Mouse (Mus musculus) erythroblast, adult 5-6 weeks (primary cell): ENCODE measurements around the gene Gm13043. TPM values are rescaled to one million over a fixed set of nuclear protein-coding genes. Genes with fewer than 3 reads are reported as not detected.
"Not testable (repeated sequence)": the region's sequence is repeated elsewhere in the genome, so short reads cannot be mapped to it uniquely, and the experiment has no call there.

ENCODE experiments used
- ATAC-seq: replicated peaks from 2 replicates; pipeline ENCODE4 v1.8.0; 2016; ENCODE audit warnings: moderate number of reproducible peaks, mild to moderate bottlenecking, moderate TSS enrichment, inconsistent platforms; ENCODE audit not compliant: poor library complexity, low FRiP score, severe bottlenecking
- total RNA-seq, 2 experiments: library from RNA; stranded (forward) in 1 of 2; stranded (reverse) in 1 of 2; fragments of 150-400 nt in 1 of 2; fragments of 200-764, 138-1000 nt in 1 of 2; gene quantifications; 2 replicates each; pipeline versions ENCODE4 v1.2.3 to v1.2.4; 2015 to 2017; ENCODE audit warnings: low replicate concordance in 2 of 2

The Gm13043 gene
- total RNA-seq (2015; ENCODE audit: low replicate concordance) = not detected in 2 replicates
- total RNA-seq (2017; ENCODE audit: low replicate concordance) = not detected in 2 replicates

DNA sequence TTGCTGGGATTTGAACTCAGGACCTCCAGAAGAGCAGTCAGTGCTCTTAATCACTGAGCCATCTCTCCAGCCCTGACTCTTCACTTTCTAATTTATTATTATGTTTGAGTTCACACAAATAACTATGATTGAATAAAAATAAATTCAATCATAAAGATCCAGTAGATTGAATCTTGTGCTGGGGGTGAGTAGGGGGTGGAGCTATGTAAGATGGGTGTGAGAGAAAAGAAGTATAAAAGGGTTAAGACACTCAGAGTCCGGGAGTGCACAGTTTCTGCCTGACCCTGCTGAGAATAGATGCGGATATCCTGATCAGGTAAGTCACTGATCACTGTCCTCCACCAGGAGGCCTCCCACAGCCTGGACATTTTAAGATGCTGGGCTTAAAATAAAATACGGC lies at the start of gene Gm13043:
Gm13043 (plus strand) TSS at position 301 of the 400 bp plus-strand sequence.
- no peak for ATAC-seq

DNA sequence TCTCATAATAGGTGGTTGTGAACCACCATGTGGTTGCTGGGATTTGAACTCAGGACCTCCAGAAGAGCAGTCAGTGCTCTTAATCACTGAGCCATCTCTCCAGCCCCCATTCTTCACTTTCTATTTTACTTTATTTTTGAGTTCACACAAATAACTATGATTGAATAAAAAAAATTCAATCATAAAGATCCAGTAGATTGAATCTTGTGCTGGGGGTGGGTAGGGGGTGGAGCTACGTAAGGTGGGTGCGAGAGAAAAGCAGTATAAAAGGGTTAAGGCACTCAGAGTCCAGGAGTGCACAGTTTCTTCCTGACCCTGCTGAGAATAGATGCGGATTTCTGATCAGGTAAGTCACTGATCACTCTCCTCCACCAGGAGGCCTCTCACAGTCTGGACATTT lies 24.5 kb downstream of the Gm13043 start, which contains the start of gene Gm13040:
Gm13040 (plus strand) TSS at position 301 of the 400 bp plus-strand sequence.
- not testable (repeated sequence) for ATAC-seq

DNA sequence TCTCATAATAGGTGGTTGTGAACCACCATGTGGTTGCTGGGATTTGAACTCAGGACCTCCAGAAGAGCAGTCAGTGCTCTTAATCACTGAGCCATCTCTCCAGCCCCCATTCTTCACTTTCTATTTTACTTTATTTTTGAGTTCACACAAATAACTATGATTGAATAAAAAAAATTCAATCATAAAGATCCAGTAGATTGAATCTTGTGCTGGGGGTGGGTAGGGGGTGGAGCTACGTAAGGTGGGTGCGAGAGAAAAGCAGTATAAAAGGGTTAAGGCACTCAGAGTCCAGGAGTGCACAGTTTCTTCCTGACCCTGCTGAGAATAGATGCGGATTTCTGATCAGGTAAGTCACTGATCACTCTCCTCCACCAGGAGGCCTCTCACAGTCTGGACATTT lies 40.3 kb downstream of the Gm13043 start, which contains the start of the genes BC080695 and Gm13057:
BC080695 (plus strand) TSS at position 301 of the 400 bp plus-strand sequence.
Gm13057 (plus strand) TSS at position 310 of the 400 bp plus-strand sequence.
- ATAC-seq = not testable (repeated sequence)

Other genes with a start within 250 kb of the Gm13043 start
- 0.84 TPM in 1 of 2 replicates, not detected in the other for gene Pdpn, start 211.8 kb upstream of the Gm13043 start, total RNA-seq (2015; ENCODE audit: low replicate concordance)
- gene Pdpn, start 211.8 kb upstream of the Gm13043 start, total RNA-seq (2017; ENCODE audit: low replicate concordance) = 0.42 TPM in 1 of 2 replicates, not detected in the other
- gene Lrrc38, start 161.6 kb upstream of the Gm13043 start, total RNA-seq (2015; ENCODE audit: low replicate concordance) = not detected in 2 replicates
- gene Lrrc38, start 161.6 kb upstream of the Gm13043 start, total RNA-seq (2017; ENCODE audit: low replicate concordance) = not detected in 2 replicates
- not detected in 2 replicates for gene Pramel1, start 116.9 kb upstream of the Gm13043 start, total RNA-seq (2015; ENCODE audit: low replicate concordance)
- gene Pramel1, start 116.9 kb upstream of the Gm13043 start, total RNA-seq (2017; ENCODE audit: low replicate concordance) = not detected in 2 replicates
- 2.5 and 4.4 TPM in 2 replicates for gene Pramef8, start 98.9 kb upstream of the Gm13043 start, total RNA-seq (2015; ENCODE audit: low replicate concordance)
- gene Pramef8, start 98.9 kb upstream of the Gm13043 start, total RNA-seq (2017; ENCODE audit: low replicate concordance) = 4.3 and 4.9 TPM in 2 replicates
- gene Oog4, start 61.0 kb upstream of the Gm13043 start, total RNA-seq (2015; ENCODE audit: low replicate concordance) = not detected in 2 replicates
- not detected in 2 replicates for gene Oog4, start 61.0 kb upstream of the Gm13043 start, total RNA-seq (2017; ENCODE audit: low replicate concordance)
- gene Gm13040, start 24.6 kb downstream of the Gm13043 start, total RNA-seq (2015; ENCODE audit: low replicate concordance) = not detected in 2 replicates
- not detected in 2 replicates for gene Gm13040, start 24.6 kb downstream of the Gm13043 start, total RNA-seq (2017; ENCODE audit: low replicate concordance)
- gene BC080695, start 40.4 kb downstream of the Gm13043 start, total RNA-seq (2015; ENCODE audit: low replicate concordance) = not detected in 2 replicates
- not detected in 2 replicates for gene BC080695, start 40.4 kb downstream of the Gm13043 start, total RNA-seq (2017; ENCODE audit: low replicate concordance)
- not detected in 2 replicates for gene Gm13057, start 40.4 kb downstream of the Gm13043 start, total RNA-seq (2015; ENCODE audit: low replicate concordance)
- gene Gm13057, start 40.4 kb downstream of the Gm13043 start, total RNA-seq (2017; ENCODE audit: low replicate concordance) = not detected in 2 replicates
- not detected in 2 replicates for gene Gm13083, start 103.7 kb downstream of the Gm13043 start, total RNA-seq (2015; ENCODE audit: low replicate concordance)
- gene Gm13083, start 103.7 kb downstream of the Gm13043 start, total RNA-seq (2017; ENCODE audit: low replicate concordance) = not detected in 2 replicates
- not detected in 2 replicates for gene Gm13088, start 145.9 kb downstream of the Gm13043 start, total RNA-seq (2015; ENCODE audit: low replicate concordance)
- not detected in 2 replicates for gene Gm13088, start 145.9 kb downstream of the Gm13043 start, total RNA-seq (2017; ENCODE audit: low replicate concordance)
- not detected in 2 replicates for gene Gm13089, start 191.4 kb downstream of the Gm13043 start, total RNA-seq (2015; ENCODE audit: low replicate concordance)
- gene Gm13089, start 191.4 kb downstream of the Gm13043 start, total RNA-seq (2017; ENCODE audit: low replicate concordance) = not detected in 2 replicates
- gene Gm13078, start 208.1 kb downstream of the Gm13043 start, total RNA-seq (2015; ENCODE audit: low replicate concordance) = not detected in 2 replicates
- gene Gm13078, start 208.1 kb downstream of the Gm13043 start, total RNA-seq (2017; ENCODE audit: low replicate concordance) = not detected in 2 replicates